Mouse (Mus musculus) small intestine, adult 2 months (tissue): ENCODE results near the gene Plscr1. TPM values are rescaled to one million over a fixed set of nuclear protein-coding genes. Genes with fewer than 3 reads are reported as not detected.

ENCODE experiments used
- H3K27ac ChIP-seq: fragments of 200-500 bp; 2 replicates; pipeline ENCODE4 v1.5.1; 2012; ENCODE audit warnings: low read depth, low read length, control low read depth, inconsistent platforms; ENCODE audit not compliant: insufficient read depth
- H3K27me3 ChIP-seq: fragments of 200-500 bp; 2 replicates; pipeline ENCODE4 v1.6.1; 2012; ENCODE audit warnings: mild to moderate bottlenecking, moderate library complexity, low read length, inconsistent platforms; ENCODE audit not compliant: control insufficient read depth, insufficient read depth
- H3K36me3 ChIP-seq: fragments of 200-500 bp; 2 replicates; pipeline ENCODE4 v1.6.1; 2012; ENCODE audit warnings: mild to moderate bottlenecking, low read length, control low read depth, inconsistent platforms; ENCODE audit not compliant: control insufficient read depth, insufficient read depth
- H3K4me1 ChIP-seq: fragments of 200-500 bp; 2 replicates; pipeline ENCODE4 v1.6.1; 2012; ENCODE audit warnings: low read length, inconsistent platforms, mixed read lengths; ENCODE audit not compliant: control insufficient read depth, insufficient read depth, insufficient read length
- H3K4me3 ChIP-seq: fragments of 200-500 bp; 2 replicates; pipeline ENCODE4 v1.5.1; 2012; ENCODE audit warnings: low read depth, mild to moderate bottlenecking, control low read depth, inconsistent platforms, low read length, moderate library complexity
- CTCF ChIP-seq: fragments of 200-500 bp; IDR thresholded peaks from 2 replicates; pipeline ENCODE4 v1.5.1; 2012; ENCODE audit warnings: low read depth, mild to moderate bottlenecking, control low read depth, inconsistent platforms, low read length, moderate library complexity, mixed read lengths; ENCODE audit not compliant: insufficient replicate concordance, insufficient read length; ENCODE audit errors: extremely low read depth
- POLR2A ChIP-seq: fragments of 200-500 bp; IDR thresholded peaks from 2 replicates; pipeline ENCODE4 v1.6.1; 2012; ENCODE audit warnings: low read depth, mild to moderate bottlenecking, control low read depth, inconsistent platforms, low read length, moderate library complexity
- WGBS: fragments of 180-500 bp; shearing (Covaris S2); methylation state at CpG from one replicate; pipeline ENCODE4 v1.1.7; 2018; 5-methylcytosine and 5-hydroxymethylcytosine counted together
- polyA plus RNA-seq: library from polyadenylated mRNA; depleted of rRNA; stranded (reverse); fragments of >200 nt; gene quantifications from 2 replicates; pipeline ENCODE4 v1.2.3, GENCODE M21; 2012

Plscr1 gene
- polyA plus RNA-seq, 1 experiment: 14.0 TPM

GRCm38 (mm10) chr9:92228867-92229832, 20.4 kb upstream of the Plscr1 start:
- Histone ChIP-seq H3K27ac (peak overlapping the region; percentile 53), H3K4me3 (0 out of 2 replicates have a peak overlapping the region, but pooled peaks have one; percentile 30), H3K36me3 (no peaks in the 10 kb centered on the region), H3K27me3 (no peaks in the 10 kb centered on the region), H3K4me1 (peaks cover 2% of the 10 kb centered on the region; the same call in 1 of the 2 replicates)
- TF ChIP-seq POLR2A (no peak), CTCF (no peak)
- WGBS: 37% methylated on average over 16 of the region's 16 CpGs

- no peaks in the 10 kb centered on the region for H3K27me3 ChIP-seq
- TF ChIP-seq POLR2A (no peak), CTCF (no peak)
- 20% methylated on average over 2 of the region's 2 CpGs for WGBS
- no peak overlapping the region for H3K4me3 ChIP-seq
- H3K4me1 ChIP-seq: peaks cover 2% of the 10 kb centered on the region; the same call in 1 of the 2 replicates
- H3K27ac ChIP-seq: peak overlapping the region; percentile 53; the same call in 1 of the 2 replicates
- no peaks in the 10 kb centered on the region for H3K36me3 ChIP-seq
Observed at GRCm38 (mm10) chr9:92229833-92230205, 19.7 kb upstream of the Plscr1 start.

- no peaks in the 10 kb centered on the region; the same call in 1 of the 2 replicates for H3K4me1 ChIP-seq
- no peak overlapping the region for H3K4me3 ChIP-seq
- WGBS: 31% methylated on average over 11 of the region's 11 CpGs
- TF ChIP-seq POLR2A (no peak), CTCF (no peak)
- H3K36me3 ChIP-seq: no peaks in the 10 kb centered on the region
- H3K27me3 ChIP-seq: no peaks in the 10 kb centered on the region
- no peak overlapping the region for H3K27ac ChIP-seq
Observed at GRCm38 (mm10) chr9:92234901-92235458, 14.6 kb upstream of the Plscr1 start.

GRCm38 (mm10) chr9:92248773-92249446, 640 bp upstream of the Plscr1 start:
- H3K4me3 ChIP-seq: no peak overlapping the region
- TF ChIP-seq CTCF: no peak
- TF ChIP-seq POLR2A: no peak
- H3K27ac ChIP-seq: no peak overlapping the region
- no peaks in the 10 kb centered on the region for H3K36me3 ChIP-seq
- peaks cover 2% of the 10 kb centered on the region; the same call in 1 of the 2 replicates for H3K4me1 ChIP-seq
- H3K27me3 ChIP-seq: no peaks in the 10 kb centered on the region
- 87% methylated on average over 7 of the region's 7 CpGs for WGBS

GRCm38 (mm10) chr9:92249987-92250772, 630 bp downstream of the Plscr1 start:
- Histone ChIP-seq H3K36me3 (no peaks in the 10 kb centered on the region), H3K4me3 (peak overlapping the region; percentile 99), H3K27me3 (no peaks in the 10 kb centered on the region), H3K27ac (peak overlapping the region; percentile 100), H3K4me1 (peaks cover 2% of the 10 kb centered on the region; the same call in 1 of the 2 replicates)
- under 1% methylated on average over 40 of the region's 40 CpGs for WGBS
- TF ChIP-seq CTCF (no peak), POLR2A (peak; percentile 92)

- no peak overlapping the region for H3K4me3 ChIP-seq
- peaks cover 2% of the 10 kb centered on the region; the same call in 1 of the 2 replicates for H3K4me1 ChIP-seq
- 75% methylated on average over 5 of the region's 5 CpGs for WGBS
- H3K36me3 ChIP-seq: no peaks in the 10 kb centered on the region
- H3K27ac ChIP-seq: no peak overlapping the region
- H3K27me3 ChIP-seq: no peaks in the 10 kb centered on the region
- TF ChIP-seq CTCF: no peak
- no peak for TF ChIP-seq POLR2A
Observed at GRCm38 (mm10) chr9:92252718-92253117, 3.2 kb downstream of the Plscr1 start.
